Mouse (Mus musculus) ES-E14 (cell line): ENCODE data around the gene Uck2. TPM values are rescaled to one million over a fixed set of nuclear protein-coding genes. Genes with fewer than 3 reads are reported as not detected.

Source experiments
- DNase-seq: peaks from one replicate; pipeline ENCODE4 v3.0.0-alpha.2; 2013; ENCODE audit warnings: low read depth, low spot score
- H3K27ac ChIP-seq: 2 replicates; pipeline ENCODE4 v1.5.1; 2012; ENCODE audit warnings: low read depth, mild to moderate bottlenecking, low read length, moderate library complexity, mixed read lengths; ENCODE audit not compliant: poor library complexity, insufficient read depth, severe bottlenecking
- H3K36me3 ChIP-seq: 2 replicates; pipeline ENCODE4 v1.6.1; 2012; ENCODE audit warnings: mild to moderate bottlenecking, low read length, moderate library complexity, mixed read lengths; ENCODE audit not compliant: control insufficient read depth, poor library complexity, insufficient read depth, severe bottlenecking
- H3K4me1 ChIP-seq, 2 experiments: fragments of 150-350 bp in 1 of 2; sonication (generic) in 1 of 2; 2 replicates each; pipeline ENCODE4 v1.6.1; 2012; ENCODE audit warnings: low read length in 2 of 2, mild to moderate bottlenecking in 1 of 2, mixed read lengths in 1 of 2; ENCODE audit not compliant: control insufficient read depth in 2 of 2, insufficient read depth in 2 of 2, poor library complexity in 1 of 2
- H3K4me3 ChIP-seq, 2 experiments: fragments of 150-350 bp in 1 of 2; sonication (generic) in 1 of 2; 2 replicates each; pipeline ENCODE4 v1.5.1; 2012; ENCODE audit warnings: low read length in 2 of 2, low read depth in 1 of 2, mild to moderate bottlenecking in 1 of 2, mixed read lengths in 1 of 2; ENCODE audit not compliant: insufficient read depth in 1 of 2, poor library complexity in 1 of 2, severe bottlenecking in 1 of 2
- H3K9ac ChIP-seq: 2 replicates; pipeline ENCODE4 v1.6.1; 2012; ENCODE audit warnings: low read depth, mild to moderate bottlenecking, low read length, mixed read lengths; ENCODE audit not compliant: poor library complexity, insufficient read depth, severe bottlenecking
- H3K9me3 ChIP-seq: fragments of 150-350 bp; sonication (generic); 2 replicates; pipeline ENCODE4 v1.6.1; 2012; ENCODE audit warnings: low read depth, mild to moderate bottlenecking, low read length; ENCODE audit not compliant: control insufficient read depth, insufficient read depth
- CHD2 ChIP-seq: IDR thresholded peaks from 2 replicates; pipeline ENCODE4 v1.6.1; 2014; ENCODE audit warnings: mild to moderate bottlenecking, low read depth, low read length, inconsistent platforms
- HCFC1 ChIP-seq: IDR thresholded peaks from 2 replicates; pipeline ENCODE4 v1.6.1; 2012; ENCODE audit warnings: low read length, inconsistent platforms, borderline replicate concordance; ENCODE audit not compliant: insufficient read depth
- MAFK ChIP-seq: IDR thresholded peaks from 2 replicates; pipeline ENCODE4 v1.6.1; 2014; ENCODE audit warnings: mild to moderate bottlenecking, low read depth, low read length, inconsistent platforms; ENCODE audit not compliant: insufficient read depth
- ZC3H11A ChIP-seq: IDR thresholded peaks from 2 replicates; pipeline ENCODE4 v1.6.1; 2012; ENCODE audit warnings: low read depth, mild to moderate bottlenecking, inconsistent platforms, low read length, borderline replicate concordance
- ZNF384 ChIP-seq: IDR thresholded peaks from 2 replicates; pipeline ENCODE4 v1.6.1; 2012; ENCODE audit warnings: low read depth, low read length, inconsistent platforms
- in situ Hi-C, 2 experiments: fragments of 600-800 bp; cut with MboI; formaldehyde crosslinking; loops; one replicate each; pipeline ENCODE4 v1.15.1; 2025; ENCODE audit warnings: low sequenced_read_pairs in 2 of 2, inconsistent platforms in 1 of 2; ENCODE audit not compliant: unreplicated experiment in 2 of 2
- total RNA-seq: library from RNA; depleted of rRNA; stranded (reverse); fragments of 300-350 nt; gene quantifications from 2 replicates; pipeline ENCODE4 v1.2.3, GENCODE M21; 2012

Uck2 gene
- total RNA-seq, 1 experiment: 158 TPM

DNA sequence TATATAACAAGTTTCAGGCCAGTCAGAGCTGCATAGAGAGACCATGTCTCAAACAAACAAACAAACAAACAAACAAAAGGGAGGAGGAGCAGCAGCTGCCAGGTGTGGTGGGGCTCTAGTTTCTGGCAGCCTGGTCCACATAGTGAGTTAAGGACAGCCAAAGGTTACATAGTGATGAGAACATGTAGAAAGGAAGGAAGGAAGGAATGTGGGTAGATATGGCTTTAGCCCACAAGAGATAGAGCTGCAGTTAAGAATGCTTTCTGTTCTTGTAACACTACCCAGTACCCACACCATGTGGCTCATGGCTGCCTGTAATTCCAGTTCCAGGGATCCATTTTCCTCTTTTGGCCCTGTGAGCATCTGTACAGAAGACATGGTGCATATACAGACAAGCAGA lies 27.2 kb upstream of the Uck2 start:
- Histone ChIP-seq H3K9me3 (no peaks in the 10 kb centered on the region), H3K4me3 (no peak overlapping the region), H3K9ac (no peak overlapping the region), H3K36me3 (peaks cover 5% of the 10 kb centered on the region), H3K27ac (no peak overlapping the region), H3K4me1 (peaks cover 0 to 2% of the 10 kb centered on the region in 2 experiments; a peak in 2 of 4 replicates)
- no peak for DNase-seq
- in situ Hi-C loops: no loop called here
- TF ChIP-seq MAFK: no peak

DNA sequence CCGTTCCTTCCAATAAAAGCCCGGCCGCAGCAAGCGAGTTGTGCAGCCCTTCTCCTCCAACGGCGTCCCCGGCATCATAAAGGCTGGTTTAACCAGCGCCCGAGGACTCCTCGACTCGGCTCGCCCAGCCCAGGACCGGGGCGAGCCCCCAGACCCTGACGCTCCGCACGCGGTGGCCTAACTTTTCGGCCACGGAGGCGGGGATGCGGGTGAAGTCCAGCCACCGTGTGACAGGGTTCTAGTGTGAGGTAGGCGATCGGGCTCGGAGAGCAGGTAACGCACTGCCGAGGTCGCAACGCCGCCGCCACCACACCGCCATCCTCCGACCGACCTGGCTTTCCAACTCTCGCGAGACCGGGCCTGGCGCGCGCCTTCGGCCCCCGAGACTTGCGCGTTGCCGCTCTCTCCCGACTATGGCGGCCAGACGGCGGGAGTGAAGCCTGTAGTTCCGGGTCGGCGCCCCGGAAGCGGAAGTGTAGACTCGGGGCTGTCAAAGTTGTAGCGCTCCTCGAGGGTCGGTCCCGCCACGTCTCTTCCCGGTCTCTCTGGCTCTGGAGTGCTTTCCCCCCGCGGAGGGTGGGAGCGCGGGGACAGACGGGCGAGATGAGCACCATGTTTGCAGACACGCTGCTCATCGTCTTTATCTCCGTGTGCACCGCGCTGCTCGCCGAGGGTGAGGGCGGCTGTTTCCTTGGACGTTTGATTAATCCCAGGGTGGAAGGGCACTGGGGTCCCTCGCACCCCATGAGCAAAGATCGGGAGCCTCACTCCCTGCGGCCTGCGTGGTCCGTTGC lies 23.3 kb upstream of the Uck2 start, which contains the start of gene Tmco1:
Gene Tmco1, plus strand, starts transcription at position 118 of the 794 bp plus-strand sequence.
- Histone ChIP-seq H3K4me1 (peaks cover 0 to 5% of the 10 kb centered on the region in 2 experiments), H3K4me3 (peak within 1 kb of the TSS; percentile 78 to 84), H3K9ac (peak within 1 kb of the TSS; percentile 97), H3K27ac (peak within 1 kb of the TSS; percentile 84), H3K36me3 (peaks cover 5% of the 10 kb centered on the region; the same call in 1 of the 2 replicates), H3K9me3 (no peaks in the 10 kb centered on the region)
- peak; percentile 90 for DNase-seq
- in situ Hi-C loops: no loop called here
- no peak for TF ChIP-seq ZNF384
- peak; percentile 99 for TF ChIP-seq CHD2
- TF ChIP-seq HCFC1: peak; percentile 89

DNA sequence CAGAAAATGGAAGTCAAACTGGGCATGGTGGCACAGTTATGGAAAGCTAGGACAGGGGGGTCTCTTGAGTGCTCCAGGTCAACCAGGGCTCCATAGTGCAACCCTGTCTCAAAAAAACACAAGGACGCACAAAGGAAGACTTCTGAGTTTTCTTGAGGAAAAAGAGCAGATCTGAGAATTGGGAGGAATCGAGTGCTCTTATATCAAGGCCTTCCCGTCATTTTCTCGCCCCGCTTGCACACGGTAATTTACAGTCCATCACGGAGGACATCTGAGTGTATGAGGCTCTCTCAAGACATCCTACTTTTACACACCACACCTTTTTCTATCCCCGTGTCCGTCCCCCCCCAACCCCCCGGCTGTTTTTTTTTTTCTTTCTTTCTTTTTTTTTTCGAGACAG lies 22.6 kb upstream of the Uck2 start:
- H3K9ac ChIP-seq: peak overlapping the region; percentile 97
- peak overlapping the region; percentile 84; the same call in 1 of the 2 replicates for H3K27ac ChIP-seq
- peaks cover 0 to 5% of the 10 kb centered on the region in 2 experiments for H3K4me1 ChIP-seq
- in situ Hi-C loops: no loop called here
- peaks cover 5% of the 10 kb centered on the region; the same call in 1 of the 2 replicates for H3K36me3 ChIP-seq
- H3K4me3 ChIP-seq: peak overlapping the region; percentile 78 to 84
- TF ChIP-seq HCFC1: no peak
- no peak for TF ChIP-seq MAFK
- no peak for TF ChIP-seq ZNF384
- no peak for TF ChIP-seq CHD2
- no peak for TF ChIP-seq ZC3H11A
- H3K9me3 ChIP-seq: no peaks in the 10 kb centered on the region
- no peak for DNase-seq

DNA sequence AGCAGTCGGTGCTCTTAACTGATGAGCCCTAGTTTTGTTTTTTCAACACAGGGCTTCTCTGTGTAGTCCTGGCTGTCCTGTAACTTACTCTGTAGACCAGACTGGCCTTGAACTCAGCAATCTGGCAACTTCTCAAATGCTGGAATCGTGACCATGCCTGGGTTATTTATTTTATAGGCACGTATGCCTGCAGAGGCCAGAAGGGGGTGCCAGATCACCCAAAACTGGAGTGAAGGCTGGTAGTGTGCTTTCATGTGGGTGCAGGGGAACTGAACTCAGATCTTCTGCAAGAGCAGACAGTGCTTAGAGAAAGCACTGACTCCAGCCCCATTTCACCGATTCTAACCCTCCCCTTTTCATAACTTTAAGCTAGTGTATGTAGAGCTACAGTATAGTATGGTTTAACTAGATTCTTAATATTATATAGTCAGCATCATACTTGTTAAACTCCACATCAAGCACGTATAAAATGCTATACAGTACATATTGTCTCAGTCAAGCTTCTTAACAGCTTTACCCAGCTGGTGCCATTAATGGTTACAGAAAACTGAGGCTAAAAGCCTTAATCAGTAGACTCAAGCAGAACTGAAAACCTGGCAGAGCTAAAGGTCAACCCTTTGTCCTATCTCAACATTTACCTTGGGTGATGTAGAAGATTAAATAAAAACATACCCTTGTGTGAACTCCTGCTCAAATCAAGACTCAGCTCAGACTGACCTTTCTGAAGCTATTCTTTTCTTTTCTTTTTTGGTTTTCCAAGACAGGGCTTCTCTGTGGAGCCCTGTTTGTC lies 21.5 kb upstream of the Uck2 start:
- Histone ChIP-seq H3K36me3 (peaks cover 2% of the 10 kb centered on the region; the same call in 1 of the 2 replicates), H3K9ac (no peak overlapping the region), H3K27ac (no peak overlapping the region), H3K4me3 (0 out of 4 replicates have a peak overlapping the region, but pooled peaks of 1 of the 2 experiments have one; percentile 18), H3K4me1 (peaks cover 0 to 5% of the 10 kb centered on the region in 2 experiments), H3K9me3 (no peaks in the 10 kb centered on the region)
- DNase-seq: peak; percentile 70
- in situ Hi-C loops: no loop called here
- TF ChIP-seq ZC3H11A (no peak), MAFK (no peak), CHD2 (no peak), ZNF384 (no peak), HCFC1 (no peak)
